Mouse (Mus musculus): ENCODE results near the gene Maml2.

GRCm38 (mm10) chr9:13599334-13599614, 301.5 kb downstream of the Maml2 start:
- TF ChIP-seq MAX (IDR thresholded peaks at IDR 0.05; ENCODE audit: low read depth) (no peak), MYOG (IDR thresholded peaks at IDR 0.05; ENCODE audit: control insufficient read depth in 1 of 3, insufficient read depth in 1 of 3, insufficient read length in 2 of 3, low read depth in 2 of 3) (no peak), POLR2A (IDR thresholded peaks at IDR 0.05; ENCODE audit: insufficient read length, low read depth) (no peak), E2F4 (IDR thresholded peaks at IDR 0.05; ENCODE audit: insufficient read depth) (no peak)
